Mouse (Mus musculus): Measurements from ENCODE around the gene Gm18596. TPM values are rescaled to one million over a fixed set of nuclear protein-coding genes. Genes with fewer than 3 reads are reported as not detected.
"Not testable (repeated sequence)": the region's sequence is repeated elsewhere in the genome, so short reads cannot be mapped to it uniquely, and the experiment has no call there.

The Gm18596 gene
- polyA plus RNA-seq, 1 experiment, result not detected

- no peak for DNase-seq (ENCODE audit: extremely low spot score in 1 of 2, low spot score in 1 of 2)
These were observed 28.7 kb downstream of the Gm18596 start for GRCm38 (mm10) chr10:77713734-77714133.

GRCm38 (mm10) chr10:77711157-77711556 is 31.3 kb downstream of the Gm18596 start, which contains the start of gene Gm10024:
Gm10024 (plus strand) TSS chr10:77711457.
- not testable (repeated sequence) for DNase-seq (ENCODE audit: extremely low spot score in 1 of 2, low spot score in 1 of 2)

- DNase-seq (ENCODE audit: extremely low spot score in 1 of 2, low spot score in 1 of 2), result no peak
These were observed 32.6 kb downstream of the Gm18596 start for GRCm38 (mm10) chr10:77709831-77710230.

- DNase-seq (ENCODE audit: extremely low spot score in 1 of 2, low spot score in 1 of 2), result no peak
These were observed 36.1 kb downstream of the Gm18596 start, which contains the start of gene Gm10272 for GRCm38 (mm10) chr10:77706326-77706725. Gm10272 (plus strand) TSS chr10:77706626.

- no peak for DNase-seq (ENCODE audit: extremely low spot score in 1 of 2, low spot score in 1 of 2)
These were observed 45.3 kb downstream of the Gm18596 start, which contains the start of gene Gm9508 for GRCm38 (mm10) chr10:77697133-77697532. Gm9508 (minus strand) TSS chr10:77697233.

Other genes with a start within 250 kb of the Gm18596 start
- 43.7 and 44.9 TPM in 2 replicates for gene Fam207a, start 226.9 kb downstream of the Gm18596 start, polyA plus RNA-seq (2012; rRNA removed)
- 4.5 and 6.8 TPM in 2 replicates for gene Itgb2, start 212.4 kb downstream of the Gm18596 start, polyA plus RNA-seq (2012; rRNA removed)
- gene Pttg1ip, start 160.9 kb downstream of the Gm18596 start, polyA plus RNA-seq (2012; rRNA removed), result 125 and 132 TPM in 2 replicates
- 358 and 364 TPM in 2 replicates for gene Sumo3, start 136.5 kb downstream of the Gm18596 start, polyA plus RNA-seq (2012; rRNA removed)
- gene Gm49325, start 136.4 kb downstream of the Gm18596 start, polyA plus RNA-seq (2012; rRNA removed), result 15.9 and 23.0 TPM in 2 replicates
- gene Ube2g2, start 120.4 kb downstream of the Gm18596 start, polyA plus RNA-seq (2012; rRNA removed), result 47.9 and 51.8 TPM in 2 replicates
- 0.04 TPM in 1 of 2 replicates, not detected in the other for gene Tspear, start 56.1 kb downstream of the Gm18596 start, polyA plus RNA-seq (2012; rRNA removed)
- gene Gm19402, start 51.9 kb downstream of the Gm18596 start, polyA plus RNA-seq (2012; rRNA removed), result not detected in 2 replicates
- not detected in 2 replicates for gene Gm9508, start 45.4 kb downstream of the Gm18596 start, polyA plus RNA-seq (2012; rRNA removed)
- gene Gm10272, start 36.0 kb downstream of the Gm18596 start, polyA plus RNA-seq (2012; rRNA removed), result not detected in 2 replicates
- gene Gm10024, start 31.2 kb downstream of the Gm18596 start, polyA plus RNA-seq (2012; rRNA removed), result not detected in 2 replicates
- gene Gm10142, start 26.8 kb downstream of the Gm18596 start, polyA plus RNA-seq (2012; rRNA removed), result not detected in 2 replicates
- not detected in 2 replicates for gene Krtap12-1, start 22.0 kb downstream of the Gm18596 start, polyA plus RNA-seq (2012; rRNA removed)
- not detected in 2 replicates for gene Gm10100, start 16.2 kb downstream of the Gm18596 start, polyA plus RNA-seq (2012; rRNA removed)
- not detected in 2 replicates for gene Gm9736, start 8.7 kb upstream of the Gm18596 start, polyA plus RNA-seq (2012; rRNA removed)
- gene Gm3233, start 17.0 kb upstream of the Gm18596 start, polyA plus RNA-seq (2012; rRNA removed), result not detected in 2 replicates
- not detected in 2 replicates for gene Gm3238, start 28.7 kb upstream of the Gm18596 start, polyA plus RNA-seq (2012; rRNA removed)
- gene Gm7138, start 34.3 kb upstream of the Gm18596 start, polyA plus RNA-seq (2012; rRNA removed), result not detected in 2 replicates
- not detected in 2 replicates for gene Gm3250, start 39.9 kb upstream of the Gm18596 start, polyA plus RNA-seq (2012; rRNA removed)
- gene Gm7137, start 45.6 kb upstream of the Gm18596 start, polyA plus RNA-seq (2012; rRNA removed), result not detected in 2 replicates
- gene Gm9639, start 52.4 kb upstream of the Gm18596 start, polyA plus RNA-seq (2012; rRNA removed), result not detected in 2 replicates
- not detected in 2 replicates for gene Gm19668, start 56.5 kb upstream of the Gm18596 start, polyA plus RNA-seq (2012; rRNA removed)
- not detected in 2 replicates for gene Gm9507, start 69.2 kb upstream of the Gm18596 start, polyA plus RNA-seq (2012; rRNA removed)
- not detected in 2 replicates for gene Gm2696, start 72.0 kb upstream of the Gm18596 start, polyA plus RNA-seq (2012; rRNA removed)
- gene Krtap10-4, start 84.5 kb upstream of the Gm18596 start, polyA plus RNA-seq (2012; rRNA removed), result not detected in 2 replicates
- not detected in 2 replicates for gene Krtap10-10, start 93.3 kb upstream of the Gm18596 start, polyA plus RNA-seq (2012; rRNA removed)
- not detected in 2 replicates for gene Gm36176, start 104.2 kb upstream of the Gm18596 start, polyA plus RNA-seq (2012; rRNA removed)
- gene Gm10318, start 110.2 kb upstream of the Gm18596 start, polyA plus RNA-seq (2012; rRNA removed), result not detected in 2 replicates
- gene Gm3285, start 119.3 kb upstream of the Gm18596 start, polyA plus RNA-seq (2012; rRNA removed), result not detected in 2 replicates
- 5.6 and 6.3 TPM in 2 replicates for gene Lrrc3, start 159.9 kb upstream of the Gm18596 start, polyA plus RNA-seq (2012; rRNA removed)
- gene Trpm2, start 227.9 kb upstream of the Gm18596 start, polyA plus RNA-seq (2012; rRNA removed), result 22.5 and 28.3 TPM in 2 replicates
- 66.6 and 82.8 TPM in 2 replicates for gene 1810043G02Rik, start 235.9 kb upstream of the Gm18596 start, polyA plus RNA-seq (2012; rRNA removed)

Data from frontal cortex, adult 2 months (tissue).